Mouse (Mus musculus) midbrain, embryonic 15.5 days (tissue): ENCODE data around the gene Cflar. TPM values are rescaled to one million over a fixed set of nuclear protein-coding genes. Genes with fewer than 3 reads are reported as not detected.

Experiments
- ATAC-seq: fragments of 200-750 bp; cut with Nextera tagmentation; replicated peaks from 2 replicates; pipeline ENCODE4 v1.8.0; 2017; ENCODE audit warnings: moderate TSS enrichment
- H3K27ac ChIP-seq: fragments of 300-500 bp; sonication (generic); 2 replicates; pipeline ENCODE4 v1.5.1; 2015; ENCODE audit warnings: mild to moderate bottlenecking, inconsistent platforms
- H3K27me3 ChIP-seq: fragments of 300-500 bp; sonication (generic); replicated peaks from 2 replicates; pipeline ENCODE4 v1.6.1; 2015; ENCODE audit warnings: inconsistent platforms
- H3K36me3 ChIP-seq: fragments of 300-500 bp; sonication (generic); replicated peaks from 2 replicates; pipeline ENCODE4 v1.6.1; 2015; ENCODE audit warnings: inconsistent platforms
- H3K4me1 ChIP-seq: fragments of 300-500 bp; sonication (generic); 2 replicates; pipeline ENCODE4 v1.6.1; 2015; ENCODE audit warnings: inconsistent platforms
- H3K4me2 ChIP-seq: fragments of 300-500 bp; sonication (generic); 2 replicates; pipeline ENCODE4 v1.6.1; 2015; ENCODE audit warnings: inconsistent platforms, mild to moderate bottlenecking, moderate library complexity
- H3K4me3 ChIP-seq: fragments of 300-500 bp; sonication (generic); 2 replicates; pipeline ENCODE4 v1.5.1; 2015; ENCODE audit warnings: mild to moderate bottlenecking, inconsistent platforms
- H3K9ac ChIP-seq: fragments of 300-500 bp; sonication (generic); 2 replicates; pipeline ENCODE4 v1.6.1; 2015; ENCODE audit warnings: mild to moderate bottlenecking, inconsistent platforms
- H3K9me3 ChIP-seq: fragments of 300-500 bp; sonication (generic); 2 replicates; pipeline ENCODE4 v1.6.1; 2016; ENCODE audit warnings: inconsistent platforms
- WGBS: fragments of 180-500 bp; shearing (Covaris S2); methylation state at CpG from one replicate; pipeline ENCODE4 v1.1.7; 2015; ENCODE audit warnings: mixed read lengths; 5-methylcytosine and 5-hydroxymethylcytosine counted together
- polyA plus RNA-seq: library from polyadenylated mRNA; unstranded; fragments of >200 nt; fragmentation: Nextera tagmentation; extraction: Ambion mirVana; gene quantifications from 2 replicates; pipeline ENCODE4 v1.2.1, GENCODE M21; 2015

Cflar gene
- polyA plus RNA-seq, 1 experiment from 2014 or later: 16.1 TPM

- Histone ChIP-seq H3K4me1 (no peaks in the 10 kb centered on the region), H3K4me2 (no peak overlapping the region), H3K4me3 (no peak overlapping the region), H3K27ac (no peak overlapping the region), H3K27me3 (no peaks in the 10 kb centered on the region), H3K9me3 (no peaks in the 10 kb centered on the region), H3K9ac (no peak overlapping the region), H3K36me3 (no peaks in the 10 kb centered on the region)
- 67% methylated on average over 7 of the region's 7 CpGs for WGBS
- ATAC-seq: no peak
Observed at GRCm38 (mm10) chr1:58723809-58724405, 12.6 kb downstream of the Cflar start.

DNA sequence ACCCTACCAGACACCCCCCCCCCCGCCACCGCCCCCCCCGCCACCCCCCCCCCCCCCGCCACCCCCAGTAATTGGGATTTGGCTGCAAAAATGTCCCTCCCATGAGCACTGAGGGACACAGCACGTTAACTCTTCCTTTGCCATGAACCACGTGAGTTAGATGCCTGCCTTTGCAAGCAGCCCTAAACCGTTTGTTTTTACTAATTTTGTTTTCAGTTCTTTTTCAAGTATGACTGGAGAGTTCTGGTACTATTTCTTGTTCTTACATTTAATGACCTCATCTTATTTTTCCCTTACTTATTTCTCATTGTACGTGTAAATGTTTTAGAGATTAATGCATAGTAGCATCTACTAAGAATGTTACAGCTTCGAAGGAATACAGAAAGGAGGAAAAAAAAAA lies 13.2 kb downstream of the Cflar start:
- 63% methylated on average over 6 of the region's 9 CpGs for WGBS
- Histone ChIP-seq H3K4me2 (no peak overlapping the region), H3K36me3 (no peaks in the 10 kb centered on the region), H3K27me3 (no peaks in the 10 kb centered on the region), H3K4me1 (no peaks in the 10 kb centered on the region), H3K9me3 (no peaks in the 10 kb centered on the region), H3K9ac (no peak overlapping the region), H3K4me3 (no peak overlapping the region), H3K27ac (no peak overlapping the region)
- ATAC-seq: no peak

- no peak for ATAC-seq
- no peaks in the 10 kb centered on the region for H3K27me3 ChIP-seq
- no peaks in the 10 kb centered on the region for H3K36me3 ChIP-seq
Observed at GRCm38 (mm10) chr1:58725095-58725494, 13.8 kb downstream of the Cflar start.

DNA sequence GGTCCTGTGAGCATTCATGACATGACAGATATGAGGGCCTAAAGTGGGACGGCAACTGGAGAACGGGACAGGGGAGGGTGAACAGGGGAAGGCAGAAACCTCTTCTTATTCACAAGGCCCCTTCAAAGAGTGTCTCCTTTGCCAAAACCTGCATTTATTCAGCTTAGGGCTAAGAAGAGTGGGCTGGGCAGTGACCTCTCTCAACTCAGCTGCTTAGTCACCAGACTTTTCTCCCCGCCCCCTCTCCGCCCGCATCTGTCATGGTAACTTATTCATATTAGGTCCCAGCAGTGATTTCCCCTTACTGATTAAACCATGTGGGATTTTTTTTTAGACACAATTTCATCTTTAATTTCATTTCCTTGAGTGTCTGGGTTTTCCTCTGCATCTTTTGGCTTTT lies 14.5 kb downstream of the Cflar start:
- Histone ChIP-seq H3K4me3 (no peak overlapping the region), H3K9me3 (no peaks in the 10 kb centered on the region), H3K4me1 (no peaks in the 10 kb centered on the region), H3K9ac (no peak overlapping the region), H3K36me3 (no peaks in the 10 kb centered on the region), H3K27ac (no peak overlapping the region), H3K4me2 (no peak overlapping the region), H3K27me3 (no peaks in the 10 kb centered on the region)
- no peak for ATAC-seq
- WGBS: 93% methylated on average over 5 of the region's 5 CpGs

More at GRCm38 (mm10) chr1:58725095-58725494, 13.8 kb downstream of the Cflar start:
- H3K4me1 ChIP-seq: no peaks in the 10 kb centered on the region
- H3K9me3 ChIP-seq: no peaks in the 10 kb centered on the region
- no peak overlapping the region for H3K9ac ChIP-seq
- H3K4me2 ChIP-seq: no peak overlapping the region
- no peak overlapping the region for H3K4me3 ChIP-seq
- H3K27ac ChIP-seq: no peak overlapping the region

GRCm38 (mm10) chr1:58727019-58727746 lies 15.9 kb downstream of the Cflar start:
- H3K36me3 ChIP-seq: no peaks in the 10 kb centered on the region
- no peak for ATAC-seq
- H3K9me3 ChIP-seq: no peaks in the 10 kb centered on the region
- no peak overlapping the region for H3K9ac ChIP-seq
- H3K4me3 ChIP-seq: no peak overlapping the region
- no peak overlapping the region for H3K4me2 ChIP-seq
- no peaks in the 10 kb centered on the region for H3K27me3 ChIP-seq
- no peak overlapping the region for H3K27ac ChIP-seq
- WGBS: 91% methylated on average over 1 of the region's 1 CpGs
- no peaks in the 10 kb centered on the region for H3K4me1 ChIP-seq

GRCm38 (mm10) chr1:58727747-58728589 lies 16.7 kb downstream of the Cflar start:
- H3K27me3 ChIP-seq: no peaks in the 10 kb centered on the region
- WGBS: 91% methylated on average over 10 of the region's 10 CpGs
- H3K36me3 ChIP-seq: no peaks in the 10 kb centered on the region
- no peak overlapping the region for H3K9ac ChIP-seq
- no peak overlapping the region for H3K4me2 ChIP-seq
- no peak for ATAC-seq
- no peak overlapping the region for H3K4me3 ChIP-seq
- H3K9me3 ChIP-seq: no peaks in the 10 kb centered on the region
- H3K27ac ChIP-seq: no peak overlapping the region
- no peaks in the 10 kb centered on the region for H3K4me1 ChIP-seq

DNA sequence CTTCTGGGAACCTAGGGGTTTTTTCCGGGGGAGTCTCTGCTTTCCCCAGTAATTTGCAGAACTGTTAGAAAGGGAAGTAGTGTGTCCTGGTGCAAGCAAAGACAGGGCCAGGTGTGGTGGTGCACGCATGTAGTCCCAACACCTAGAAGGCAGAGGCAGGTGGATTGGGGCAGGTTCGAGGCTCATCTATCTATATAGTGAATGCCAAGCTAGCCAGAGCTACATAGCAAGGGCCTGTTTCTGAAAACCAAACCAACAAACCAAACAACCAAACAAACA lies 17.2 kb downstream of the Cflar start:
- no peak overlapping the region for H3K27ac ChIP-seq

GRCm38 (mm10) chr1:58733636-58734035 lies 22.3 kb downstream of the Cflar start:
- H3K4me3 ChIP-seq: no peak overlapping the region
- 95% methylated on average over 2 of the region's 2 CpGs for WGBS
- H3K4me2 ChIP-seq: no peak overlapping the region
- no peak overlapping the region for H3K27ac ChIP-seq
- no peak for ATAC-seq
- no peaks in the 10 kb centered on the region for H3K4me1 ChIP-seq
- H3K9ac ChIP-seq: no peak overlapping the region
- no peaks in the 10 kb centered on the region for H3K9me3 ChIP-seq
- no peaks in the 10 kb centered on the region for H3K27me3 ChIP-seq
- no peaks in the 10 kb centered on the region for H3K36me3 ChIP-seq

More for the DNA sequence above, 17.2 kb downstream of the Cflar start:
- no peaks in the 10 kb centered on the region for H3K36me3 ChIP-seq
- H3K4me2 ChIP-seq: no peak overlapping the region
- 95% methylated on average over 3 of the region's 3 CpGs for WGBS
- no peaks in the 10 kb centered on the region for H3K27me3 ChIP-seq
- no peaks in the 10 kb centered on the region for H3K9me3 ChIP-seq
- H3K4me1 ChIP-seq: no peaks in the 10 kb centered on the region
- H3K4me3 ChIP-seq: no peak overlapping the region
- no peak overlapping the region for H3K9ac ChIP-seq
- ATAC-seq: no peak

GRCm38 (mm10) chr1:58734043-58734920 lies 23.0 kb downstream of the Cflar start:
- Histone ChIP-seq H3K9me3 (no peaks in the 10 kb centered on the region), H3K4me2 (no peak overlapping the region), H3K27me3 (no peaks in the 10 kb centered on the region), H3K4me3 (no peak overlapping the region), H3K27ac (no peak overlapping the region), H3K4me1 (no peaks in the 10 kb centered on the region), H3K9ac (no peak overlapping the region), H3K36me3 (no peaks in the 10 kb centered on the region)
- ATAC-seq: no peak
- 94% methylated on average over 11 of the region's 11 CpGs for WGBS

- WGBS: 93% methylated on average over 7 of the region's 7 CpGs
- Histone ChIP-seq H3K4me2 (no peak overlapping the region), H3K36me3 (no peaks in the 10 kb centered on the region), H3K27me3 (no peaks in the 10 kb centered on the region), H3K4me3 (no peak overlapping the region), H3K4me1 (no peaks in the 10 kb centered on the region), H3K9me3 (no peaks in the 10 kb centered on the region), H3K9ac (no peak overlapping the region), H3K27ac (no peak overlapping the region)
- no peak for ATAC-seq
Observed at GRCm38 (mm10) chr1:58735962-58736361, 24.7 kb downstream of the Cflar start.

GRCm38 (mm10) chr1:58736968-58737367 lies 25.7 kb downstream of the Cflar start:
- Histone ChIP-seq H3K9me3 (no peaks in the 10 kb centered on the region), H3K4me2 (no peak overlapping the region), H3K36me3 (no peaks in the 10 kb centered on the region), H3K4me1 (no peaks in the 10 kb centered on the region), H3K9ac (no peak overlapping the region), H3K4me3 (no peak overlapping the region), H3K27ac (no peak overlapping the region), H3K27me3 (no peaks in the 10 kb centered on the region)
- WGBS: 95% methylated on average over 22 of the region's 22 CpGs
- ATAC-seq: no peak

DNA sequence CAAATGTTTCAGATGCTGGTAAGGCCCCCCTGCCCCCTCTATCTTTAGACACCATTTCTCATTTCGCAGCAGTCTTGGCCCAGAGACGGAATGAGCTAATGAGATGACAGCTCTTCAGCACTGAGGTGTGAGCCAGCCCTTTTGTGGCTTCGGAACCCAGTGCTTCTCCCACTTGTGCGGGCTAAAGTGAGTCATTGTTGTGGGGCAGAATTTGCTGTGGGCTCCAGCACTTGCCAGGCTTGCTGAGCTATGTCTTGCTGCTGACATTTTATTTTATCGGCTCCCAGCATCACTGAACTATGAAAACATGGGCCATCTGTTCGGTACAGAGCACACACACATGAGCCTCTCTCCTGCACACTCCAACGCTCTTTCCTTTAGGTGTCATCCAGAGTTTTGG lies 28.2 kb downstream of the Cflar start:
- Histone ChIP-seq H3K36me3 (no peaks in the 10 kb centered on the region), H3K9ac (no peak overlapping the region), H3K9me3 (no peaks in the 10 kb centered on the region), H3K4me1 (no peaks in the 10 kb centered on the region), H3K27me3 (no peaks in the 10 kb centered on the region), H3K27ac (no peak overlapping the region), H3K4me2 (no peak overlapping the region), H3K4me3 (no peak overlapping the region)
- WGBS: 90% methylated on average over 7 of the region's 7 CpGs
- no peak for ATAC-seq
